Mouse (Mus musculus) lung, postnatal 4 days (tissue): ENCODE results near the gene Mboat2.
A peak's percentile ranks its signal among the peaks of the same experiment; 100 is the strongest.

Experiments
- DNase-seq, 2 experiments: peaks; one replicate each; pipeline ENCODE4 v3.0.0; 2021

Mboat2 gene

GRCm38 (mm10) chr12:24830766-24831152 is at the start of gene Mboat2:
Gene Mboat2, plus strand, starts transcription at chr12:24830879.
- peak; percentile 64 to 67 for DNase-seq

GRCm38 (mm10) chr12:24783735-24784134 is 46.9 kb upstream of the Mboat2 start:
- DNase-seq: no peak

- DNase-seq: no peak
Observed at GRCm38 (mm10) chr12:24785882-24786281, 44.8 kb upstream of the Mboat2 start.

GRCm38 (mm10) chr12:24786316-24786715 is 44.4 kb upstream of the Mboat2 start:
- DNase-seq: no peak

GRCm38 (mm10) chr12:24789659-24790058 is 41.0 kb upstream of the Mboat2 start:
- peak in 1 of 2 experiments; percentile 26 for DNase-seq

GRCm38 (mm10) chr12:24811230-24811629 is 19.4 kb upstream of the Mboat2 start:
- DNase-seq: no peak

GRCm38 (mm10) chr12:24811906-24812305 is 18.8 kb upstream of the Mboat2 start:
- no peak for DNase-seq

- DNase-seq: no peak
Observed at GRCm38 (mm10) chr12:24822831-24823230, 7.8 kb upstream of the Mboat2 start.

- no peak for DNase-seq
Observed at GRCm38 (mm10) chr12:24823636-24824354, 6.9 kb upstream of the Mboat2 start.

GRCm38 (mm10) chr12:24830086-24830485 is 593 bp upstream of the Mboat2 start:
- DNase-seq: no peak

- DNase-seq: peak; percentile 91 to 96
Observed at GRCm38 (mm10) chr12:24831153-24831963, 679 bp downstream of the Mboat2 start.

- DNase-seq: no peak
Observed at GRCm38 (mm10) chr12:24831964-24832427, 1.3 kb downstream of the Mboat2 start.

GRCm38 (mm10) chr12:24832438-24832837 is 1.8 kb downstream of the Mboat2 start:
- no peak for DNase-seq

GRCm38 (mm10) chr12:24837947-24838346 is 7.3 kb downstream of the Mboat2 start:
- DNase-seq: no peak

- peak in 1 of 2 experiments; percentile 24 for DNase-seq
Observed at GRCm38 (mm10) chr12:24841115-24841879, 10.6 kb downstream of the Mboat2 start.

GRCm38 (mm10) chr12:24842299-24842910 is 11.7 kb downstream of the Mboat2 start:
- DNase-seq: no peak

- DNase-seq: no peak
Observed at GRCm38 (mm10) chr12:24843395-24844072, 12.9 kb downstream of the Mboat2 start.

GRCm38 (mm10) chr12:24845344-24845743 is 14.7 kb downstream of the Mboat2 start:
- no peak for DNase-seq

- no peak for DNase-seq
Observed at GRCm38 (mm10) chr12:24848107-24848506, 17.4 kb downstream of the Mboat2 start.

- no peak for DNase-seq
Observed at GRCm38 (mm10) chr12:24857354-24857753, 26.7 kb downstream of the Mboat2 start.

- DNase-seq: no peak
Observed at GRCm38 (mm10) chr12:24859357-24859756, 28.7 kb downstream of the Mboat2 start.

GRCm38 (mm10) chr12:24860436-24860835 is 29.8 kb downstream of the Mboat2 start:
- DNase-seq: no peak
